Mouse (Mus musculus) kidney, adult 11 months (tissue): Measurements from ENCODE around the gene Foxp1.

Experiments
- DNase-seq: peaks from one replicate; pipeline ENCODE4 v3.0.0; 2022

Gene Foxp1

GRCm38 (mm10) chr6:99007542-99007941 lies 515.0 kb downstream of the Foxp1 start:
- DNase-seq, result no peak

- no peak for DNase-seq
Observed at GRCm38 (mm10) chr6:99004255-99004997, 518.1 kb downstream of the Foxp1 start.

- no peak for DNase-seq
Observed at GRCm38 (mm10) chr6:99003108-99003709, 519.3 kb downstream of the Foxp1 start.

GRCm38 (mm10) chr6:99001637-99002036 lies 520.9 kb downstream of the Foxp1 start:
- no peak for DNase-seq

DNA sequence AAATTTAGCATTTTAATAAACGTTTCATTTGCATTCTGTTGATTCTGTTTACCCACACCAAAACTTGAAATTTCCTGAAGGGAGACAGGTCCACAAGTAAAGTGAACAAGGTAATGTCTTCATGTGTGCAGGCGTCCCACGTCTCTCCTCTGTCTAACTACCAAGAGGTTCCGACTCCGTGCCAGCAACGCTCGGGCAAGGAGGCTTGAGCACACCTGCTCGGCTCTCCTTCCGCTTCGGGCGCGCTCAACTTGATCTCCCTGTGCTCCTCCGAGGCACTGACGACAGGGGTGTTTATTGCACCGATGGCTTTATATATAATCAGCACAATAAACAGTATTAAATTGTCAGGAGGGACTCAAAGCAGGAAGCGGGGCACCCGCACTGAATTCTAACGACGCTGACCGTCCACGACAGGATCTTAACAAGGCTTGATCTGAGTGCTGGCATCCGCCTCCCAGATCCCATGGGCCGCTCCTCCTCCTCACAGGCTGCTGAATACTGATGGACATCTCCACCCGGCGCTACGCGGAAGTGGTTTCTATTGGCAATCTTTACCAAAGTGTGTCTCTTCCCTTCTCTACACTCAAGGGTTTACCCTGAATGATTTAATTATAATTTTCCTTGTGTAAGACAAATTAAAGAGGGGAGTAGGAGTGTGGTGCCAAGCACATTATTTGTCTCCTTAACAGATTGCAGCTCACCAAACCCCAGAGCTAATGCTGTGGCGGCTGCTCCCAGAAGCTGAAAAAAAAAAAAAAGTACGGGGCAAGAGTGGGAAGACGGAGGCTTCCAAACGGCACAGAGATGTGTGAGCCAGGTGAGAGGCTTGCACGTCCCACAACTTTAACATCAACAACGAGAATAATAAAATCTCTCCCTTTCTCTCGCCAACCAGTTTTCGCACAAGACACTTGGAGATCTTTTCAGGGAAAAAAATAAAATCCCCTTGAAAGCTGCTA lies 523.3 kb downstream of the Foxp1 start:
- DNase-seq, result no peak

GRCm38 (mm10) chr6:98997742-98998141 lies 524.8 kb downstream of the Foxp1 start:
- DNase-seq, result no peak

DNA sequence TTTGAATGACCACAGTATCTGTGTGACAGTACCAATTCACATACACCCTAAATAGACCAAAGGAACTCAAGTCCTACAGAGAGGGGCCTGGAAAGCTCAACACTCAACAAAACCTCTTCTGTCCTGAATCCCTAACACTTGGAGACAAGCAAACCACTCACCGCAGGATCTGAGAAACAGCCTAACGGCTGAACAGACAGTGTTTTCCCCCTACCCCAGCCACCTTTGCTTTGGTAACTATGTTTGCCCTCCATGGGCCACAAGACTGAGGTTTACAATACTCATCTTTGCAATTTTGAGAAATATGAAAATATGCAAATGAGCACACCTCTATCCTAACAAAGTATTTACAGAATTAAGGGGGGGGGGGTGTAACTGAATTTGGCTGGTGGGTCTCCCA lies 525.7 kb downstream of the Foxp1 start:
- no peak for DNase-seq

DNA sequence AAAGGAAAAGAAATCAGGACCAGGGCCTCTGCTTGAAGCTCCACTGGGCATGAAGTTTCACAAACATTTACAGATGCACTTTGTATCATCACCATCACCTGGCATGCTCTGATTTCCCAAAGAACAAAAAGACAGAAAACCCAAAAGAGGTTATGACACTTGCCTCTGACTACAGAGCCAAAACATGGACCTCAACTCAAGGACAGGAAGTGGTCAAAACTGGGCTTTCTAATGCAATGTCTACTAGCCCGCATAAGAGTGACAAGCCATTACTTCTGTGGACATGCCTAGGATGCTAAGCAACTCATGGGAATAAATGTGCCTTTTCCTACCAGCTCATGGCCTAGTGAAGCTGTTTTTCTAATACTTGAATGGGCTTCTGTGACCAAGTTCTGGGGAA lies 526.2 kb downstream of the Foxp1 start:
- DNase-seq, result no peak

GRCm38 (mm10) chr6:98995681-98996080 lies 526.8 kb downstream of the Foxp1 start:
- no peak for DNase-seq

DNA sequence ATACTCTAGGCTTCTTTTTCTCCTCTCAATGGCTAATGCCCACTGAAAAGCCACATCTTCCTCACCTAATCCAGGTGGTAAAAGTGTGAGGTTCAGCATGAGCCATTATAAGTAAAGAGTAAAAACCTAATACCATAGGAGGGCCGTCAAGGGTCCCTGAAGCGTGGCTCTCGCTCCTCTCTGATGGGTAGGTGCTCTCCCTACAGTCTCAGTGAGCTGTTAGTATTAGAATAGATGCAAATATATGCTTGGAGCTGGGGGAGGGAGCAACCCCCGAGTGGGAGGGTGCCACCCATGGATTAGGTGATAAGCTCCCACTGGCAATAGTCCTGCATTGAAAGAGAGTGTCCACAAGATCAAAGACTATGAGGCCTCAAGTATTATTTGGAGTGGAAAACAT lies 527.6 kb downstream of the Foxp1 start:
- no peak for DNase-seq

DNA sequence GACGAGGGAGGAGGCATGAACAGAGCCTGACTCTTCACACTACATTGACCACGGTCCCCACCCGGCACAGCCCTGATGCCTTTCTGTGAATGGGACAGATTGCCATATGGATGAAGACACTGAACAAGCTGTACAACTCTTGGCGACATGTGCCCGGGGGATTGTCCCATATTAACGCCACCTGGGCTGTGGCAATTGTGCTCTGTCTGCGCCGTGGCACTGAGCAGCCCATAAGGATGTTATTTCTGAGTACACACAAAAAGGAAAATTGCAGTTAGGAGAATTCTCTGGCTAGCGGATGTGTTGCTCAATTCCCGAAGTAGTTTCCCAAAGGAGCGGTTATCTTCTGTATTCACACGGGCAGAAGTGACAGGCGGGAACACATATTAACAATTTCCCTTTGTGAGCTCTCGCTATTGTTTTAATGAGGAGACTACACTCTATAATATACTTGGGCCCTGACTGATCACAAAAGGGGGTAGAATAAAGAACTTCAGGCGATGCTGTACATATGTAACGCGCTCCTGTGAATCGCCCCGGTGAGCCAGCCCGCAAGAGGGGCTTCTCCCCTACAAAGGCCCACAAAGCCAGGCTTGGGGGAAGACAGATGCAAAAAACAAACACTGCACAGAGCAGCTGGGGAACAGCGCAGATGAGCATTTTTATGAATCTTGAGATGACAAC lies 528.3 kb downstream of the Foxp1 start:
- no peak for DNase-seq

DNA sequence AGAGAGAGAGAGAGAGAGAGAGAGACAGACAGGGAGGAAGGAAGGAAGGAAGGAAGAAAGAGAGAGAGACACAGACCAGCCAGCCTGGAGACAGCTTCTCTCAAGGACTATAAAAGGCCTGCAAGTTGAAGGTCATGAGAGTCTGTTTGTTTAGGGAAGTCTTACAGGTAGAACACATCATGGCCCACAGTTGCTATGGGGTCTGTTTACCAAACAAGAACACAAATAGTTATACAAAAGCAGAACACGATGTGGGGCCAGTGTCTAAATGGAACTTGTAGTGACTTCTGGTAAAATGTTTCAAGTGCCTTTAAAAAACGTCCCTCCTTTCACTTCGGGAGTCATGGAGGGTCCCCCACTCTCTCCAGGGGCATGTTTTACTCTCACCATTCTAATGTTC lies 529.3 kb downstream of the Foxp1 start:
- no peak for DNase-seq

- DNase-seq, result no peak
Observed at GRCm38 (mm10) chr6:98992772-98993147, 529.8 kb downstream of the Foxp1 start.

DNA sequence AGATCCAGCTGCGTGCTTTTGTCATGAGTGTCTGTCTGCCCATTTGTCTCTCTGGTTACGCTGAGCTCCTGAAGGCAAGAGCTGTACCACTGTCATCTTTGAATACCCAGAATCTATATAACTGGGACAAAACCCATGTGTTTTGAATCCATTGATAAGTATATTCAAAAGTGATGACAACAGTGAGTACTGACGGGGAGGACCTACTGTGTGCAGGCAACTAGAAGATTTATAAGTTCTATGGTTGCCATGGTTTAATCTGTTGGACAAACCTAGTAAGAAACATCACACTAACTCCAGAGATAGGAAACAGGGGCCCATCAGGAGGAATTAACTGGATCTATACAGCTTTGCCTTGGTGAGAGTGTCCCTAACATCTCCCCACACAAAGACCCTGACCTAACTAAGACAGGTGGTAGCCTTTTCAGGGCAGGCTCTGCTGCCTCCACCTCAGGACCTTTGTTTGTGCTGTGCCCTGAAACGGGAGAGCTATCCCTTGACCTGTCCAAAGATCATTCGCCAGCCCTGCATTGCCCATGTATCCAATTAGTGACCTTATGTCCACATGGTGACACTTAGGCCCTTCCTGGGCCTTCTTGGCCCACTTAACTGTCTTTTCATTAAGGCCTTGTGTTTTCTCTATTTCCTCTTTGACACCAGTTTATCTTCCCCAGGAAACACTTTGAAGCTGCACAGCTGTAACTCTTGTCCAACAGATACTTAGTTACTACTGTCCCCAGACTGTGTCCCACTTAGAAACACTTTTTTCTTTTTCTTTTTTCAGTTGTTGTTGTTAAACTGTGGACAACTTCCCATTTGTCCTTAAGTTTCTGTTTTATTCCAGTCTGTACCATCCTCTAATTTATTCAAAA lies 530.4 kb downstream of the Foxp1 start:
- DNase-seq, result no peak

- DNase-seq, result no peak
Observed at GRCm38 (mm10) chr6:98987533-98988169, 534.9 kb downstream of the Foxp1 start.

- no peak for DNase-seq
Observed at GRCm38 (mm10) chr6:98985452-98985851, 537.1 kb downstream of the Foxp1 start.

DNA sequence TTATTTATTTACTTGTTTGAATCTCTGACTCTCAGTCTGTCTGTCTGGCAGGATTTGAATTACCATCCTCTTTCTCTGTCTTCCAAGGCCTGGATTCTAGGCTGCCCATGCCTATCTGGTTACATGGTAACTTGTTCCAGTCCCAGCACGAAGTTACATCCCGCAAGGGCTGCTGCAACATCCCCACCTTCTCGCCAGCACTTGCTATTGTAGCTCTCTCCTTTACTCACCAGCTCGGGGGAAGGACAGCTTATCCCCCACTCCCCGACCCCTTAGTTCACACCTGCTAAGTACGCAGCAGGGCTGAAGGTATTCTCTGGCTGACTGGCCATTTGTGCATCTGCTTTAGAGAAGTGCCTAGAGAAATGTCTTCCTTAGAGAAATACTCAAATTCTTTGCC lies 537.9 kb downstream of the Foxp1 start:
- DNase-seq, result no peak

- DNase-seq, result no peak
Observed at GRCm38 (mm10) chr6:98984026-98984425, 538.5 kb downstream of the Foxp1 start.

GRCm38 (mm10) chr6:98983311-98983838 lies 539.1 kb downstream of the Foxp1 start:
- no peak for DNase-seq

GRCm38 (mm10) chr6:98981265-98981664 lies 541.3 kb downstream of the Foxp1 start:
- no peak for DNase-seq

DNA sequence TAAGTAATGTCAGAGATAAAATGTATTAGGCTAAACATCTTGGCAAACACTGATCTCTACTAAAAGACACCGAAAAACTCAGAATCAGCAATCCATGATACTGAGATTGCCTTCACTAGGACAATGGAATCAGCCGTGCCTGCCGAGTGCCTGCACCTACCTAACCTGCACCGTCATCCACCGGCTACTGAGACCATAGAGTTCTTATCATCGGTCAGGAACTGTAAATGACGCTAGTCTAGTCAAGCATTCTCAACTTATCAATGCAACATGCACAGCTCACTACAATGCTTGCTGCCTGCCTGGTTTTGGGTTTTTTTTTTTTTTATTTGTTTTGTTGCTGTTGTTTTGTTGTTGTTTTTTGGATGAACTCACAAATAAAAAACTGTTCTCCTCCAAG lies 542.1 kb downstream of the Foxp1 start:
- no peak for DNase-seq
